Mouse (Mus musculus): Measurements from ENCODE around the gene Cep41.

Gene Cep41

DNA sequence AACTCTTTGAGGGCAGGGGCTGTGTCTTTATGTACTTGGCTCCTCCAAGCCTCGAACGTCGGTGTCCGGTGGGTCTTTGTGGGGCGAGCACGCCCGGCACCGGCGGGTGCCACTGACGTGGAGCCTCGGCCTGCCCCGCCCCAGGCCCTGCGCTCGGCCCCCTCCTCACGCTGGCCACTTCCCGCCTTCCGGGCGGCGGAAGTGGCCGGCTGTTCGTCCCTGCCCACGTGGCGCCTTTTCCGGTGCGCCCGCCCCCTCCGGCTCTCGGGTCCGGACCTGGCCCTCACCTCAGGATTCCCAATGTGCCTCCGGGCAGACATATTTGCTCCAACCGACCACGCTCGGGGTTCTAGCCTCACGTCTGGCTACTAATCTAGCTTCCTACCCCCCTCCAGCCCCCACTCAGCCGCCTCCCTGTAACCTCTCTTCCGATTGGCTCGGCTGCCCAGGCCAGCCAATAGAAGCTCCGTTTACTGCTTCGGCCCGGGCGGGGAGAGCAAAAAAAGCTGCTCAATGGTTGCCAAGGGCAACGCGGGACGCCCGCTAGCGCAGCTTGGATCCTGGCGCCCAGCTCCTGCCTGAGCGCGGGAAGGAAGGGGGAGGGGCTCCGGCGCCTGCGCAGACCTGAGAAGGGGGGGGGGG, at the start of gene Cep41:
TSS of gene Cep41 (minus strand) at position 400 of the 642 bp plus-strand sequence.
- DNase-seq (ENCODE audit: low read depth), result peak; percentile 97

DNA sequence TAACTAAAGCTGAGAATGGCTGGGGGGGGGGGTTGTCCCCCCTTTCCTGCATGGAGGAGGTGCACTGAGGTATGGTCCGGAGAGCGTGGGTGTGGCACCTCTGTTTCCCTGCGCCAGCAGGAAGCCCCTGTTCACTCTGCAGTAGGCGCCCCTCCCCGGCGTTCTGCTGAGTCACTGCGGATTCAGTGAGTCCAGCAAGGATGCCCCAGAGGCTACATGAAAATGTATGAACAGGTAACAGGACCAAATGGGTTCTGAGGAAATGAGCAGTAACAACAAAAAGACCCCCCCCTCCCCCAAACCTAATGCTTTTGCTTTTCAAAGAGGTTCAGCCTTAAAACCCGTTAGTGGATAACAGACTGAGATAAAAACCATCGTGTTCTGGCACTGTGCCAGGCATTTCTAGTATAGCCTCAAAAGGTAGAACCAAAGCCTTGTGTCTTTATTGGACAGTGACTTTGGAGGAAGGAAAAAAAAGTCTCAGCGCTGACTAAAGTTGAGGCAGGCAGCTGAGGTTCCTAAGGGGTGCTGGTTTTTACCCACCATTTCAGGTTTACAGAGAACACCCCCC, 45.7 kb upstream of the Cep41 start:
- peak; percentile 54 for DNase-seq (ENCODE audit: low read depth)

DNA sequence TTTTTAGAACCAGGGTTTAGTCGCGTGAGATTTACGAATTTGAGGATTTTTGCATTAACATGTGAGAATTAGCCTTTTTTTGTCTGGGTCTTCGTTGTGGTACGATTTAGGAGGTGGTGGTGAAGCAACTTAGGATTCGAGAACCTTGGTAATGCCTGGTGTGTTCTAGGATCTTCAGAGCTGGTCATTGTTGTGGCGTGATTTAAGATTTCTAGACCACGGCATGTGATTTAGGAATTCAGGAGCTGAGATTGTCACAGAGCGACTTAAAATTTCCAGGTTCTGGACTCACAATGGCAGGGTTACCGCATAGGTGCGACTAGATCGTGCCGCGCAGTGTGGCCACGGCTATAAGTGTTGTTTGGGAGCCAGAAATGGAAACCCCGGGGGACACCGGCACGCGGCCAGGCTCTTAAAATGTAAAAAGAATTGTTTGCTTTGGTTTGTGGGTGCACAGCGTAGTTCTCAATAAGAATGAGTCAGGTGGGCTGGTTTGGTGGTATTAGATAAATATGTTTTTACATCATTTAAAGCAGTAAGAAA, 45.0 kb upstream of the Cep41 start:
- peak; percentile 29 for DNase-seq (ENCODE audit: low read depth)

DNA sequence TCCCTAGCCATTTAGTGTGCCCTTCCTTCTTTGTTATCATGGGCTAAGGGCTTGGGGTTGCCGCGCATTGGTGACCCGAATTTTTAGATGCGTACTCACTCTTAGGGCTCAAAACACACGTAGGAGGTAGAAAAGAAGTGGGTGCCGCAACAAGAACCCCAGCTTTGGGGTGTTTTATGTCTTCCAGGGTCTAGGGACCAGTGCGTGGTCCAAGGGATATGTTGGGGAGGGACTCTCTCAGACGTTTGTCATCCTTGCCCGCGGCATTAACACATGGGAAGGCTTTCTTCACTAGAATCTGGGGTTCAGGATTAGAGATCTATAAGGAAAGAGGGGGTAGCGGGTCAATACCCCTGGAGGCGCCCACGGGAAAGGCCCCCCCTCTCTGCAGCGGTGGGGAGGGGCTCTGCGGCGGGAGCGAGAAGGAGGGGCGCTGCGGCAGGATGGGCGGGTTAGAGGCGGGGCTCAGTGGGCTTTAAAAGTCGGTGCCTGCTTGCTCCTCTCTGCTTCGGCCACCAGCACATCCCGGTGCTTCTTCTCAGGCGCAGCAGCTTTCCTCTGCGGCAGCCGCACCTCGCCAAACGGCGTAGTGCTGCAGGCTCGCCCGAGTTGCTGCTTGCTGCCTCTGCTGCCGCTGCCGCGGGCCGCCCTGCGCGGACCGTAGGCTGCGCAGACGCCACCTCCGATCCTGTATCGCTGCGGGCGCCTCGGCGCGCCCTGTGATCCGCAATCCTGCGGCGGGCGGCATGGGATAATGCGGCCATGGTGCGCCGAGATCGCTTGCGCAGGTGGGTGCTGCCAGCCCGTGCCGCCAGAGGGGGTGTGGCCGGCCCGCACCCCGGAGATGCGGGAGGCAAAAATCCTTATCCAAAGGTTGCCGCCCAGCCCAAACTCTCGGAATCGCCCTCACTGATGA, 44.3 kb upstream of the Cep41 start:
- peak; percentile 46 for DNase-seq (ENCODE audit: low read depth)

DNA sequence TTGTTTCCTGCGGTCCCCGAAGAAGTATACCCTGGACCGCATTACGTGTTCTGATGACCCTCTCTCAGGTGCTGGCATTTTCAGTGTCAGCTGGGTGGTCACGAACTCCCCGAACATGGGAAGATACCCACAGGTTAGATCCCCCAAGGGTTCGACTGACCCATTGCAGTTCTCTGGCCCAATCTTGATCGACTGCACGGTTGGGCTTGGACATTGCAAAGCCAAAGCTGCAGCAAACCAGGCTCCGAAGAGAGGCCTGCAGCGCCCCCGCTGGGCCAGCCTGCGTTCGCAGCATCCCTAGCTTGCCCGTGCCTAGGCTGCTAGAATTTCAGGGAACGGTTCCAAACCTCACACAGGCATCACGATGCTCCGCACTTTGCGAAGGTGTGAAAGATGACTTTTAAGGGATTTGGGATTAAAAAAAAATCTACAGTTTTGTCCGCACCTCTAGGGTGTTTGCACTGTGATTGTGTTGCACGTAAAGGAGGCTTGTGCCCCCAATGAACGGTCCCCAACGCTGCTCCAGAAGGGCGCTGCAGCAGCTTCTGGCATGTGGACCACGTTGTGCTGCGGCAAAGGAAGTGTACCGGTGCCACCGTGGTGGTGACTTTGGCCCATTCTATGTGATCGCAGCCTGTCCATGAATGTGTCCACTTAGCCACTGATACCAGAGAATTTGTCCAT, 43.5 kb upstream of the Cep41 start:
- peak; percentile 39 for DNase-seq (ENCODE audit: low read depth)

DNA sequence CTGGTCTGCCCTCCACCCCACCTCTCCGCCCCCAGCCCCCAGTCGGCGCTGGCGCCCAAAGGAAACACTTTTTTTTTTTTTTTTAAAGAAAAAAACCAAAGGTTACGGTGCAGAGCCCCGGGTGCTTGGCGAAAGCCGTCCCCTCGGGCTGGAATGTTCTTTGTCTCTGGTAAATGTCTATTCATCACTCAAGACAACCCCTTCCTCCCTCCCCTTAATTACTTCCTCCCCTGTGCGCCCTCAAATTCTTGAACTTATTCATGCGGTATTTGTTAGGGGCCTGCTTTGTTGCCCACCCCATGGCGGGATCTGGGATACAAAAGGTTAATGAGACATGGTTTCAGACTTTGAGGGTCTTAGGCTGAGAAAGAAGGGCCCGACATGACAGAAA, 42.8 kb upstream of the Cep41 start:
- DNase-seq (ENCODE audit: low read depth), result peak; percentile 31

DNA sequence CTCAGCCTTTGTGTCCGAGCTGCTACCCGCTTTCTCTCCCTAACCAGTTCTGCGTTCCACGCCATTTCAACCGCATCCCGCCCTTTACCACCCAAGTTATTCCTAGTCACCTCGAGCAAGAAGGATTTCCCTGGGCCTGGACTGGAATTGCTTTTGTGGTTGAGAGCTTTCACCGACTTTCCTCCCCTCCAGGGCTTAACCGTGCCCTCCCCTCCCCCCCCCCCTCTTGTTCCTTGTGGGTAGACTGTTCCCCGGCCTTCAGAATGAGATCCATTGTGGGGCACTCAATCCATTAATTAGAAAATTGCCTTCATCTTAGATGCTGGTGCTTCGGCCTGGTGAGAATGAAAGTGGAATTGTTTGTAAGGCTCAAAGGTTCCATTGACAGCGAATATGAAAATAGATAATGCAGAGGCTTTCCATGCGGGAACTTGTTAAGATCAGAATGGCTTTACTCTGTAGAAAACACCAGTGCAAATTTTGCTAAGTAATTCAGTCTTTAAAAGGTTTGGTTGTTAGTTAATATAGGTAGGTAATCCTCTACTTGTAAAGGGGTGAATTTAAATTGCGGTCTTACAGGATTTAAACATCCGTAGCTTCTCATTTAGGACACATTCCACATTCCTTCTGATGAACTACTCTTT, 42.3 kb upstream of the Cep41 start:
- peak; percentile 33 for DNase-seq (ENCODE audit: low read depth)

DNA sequence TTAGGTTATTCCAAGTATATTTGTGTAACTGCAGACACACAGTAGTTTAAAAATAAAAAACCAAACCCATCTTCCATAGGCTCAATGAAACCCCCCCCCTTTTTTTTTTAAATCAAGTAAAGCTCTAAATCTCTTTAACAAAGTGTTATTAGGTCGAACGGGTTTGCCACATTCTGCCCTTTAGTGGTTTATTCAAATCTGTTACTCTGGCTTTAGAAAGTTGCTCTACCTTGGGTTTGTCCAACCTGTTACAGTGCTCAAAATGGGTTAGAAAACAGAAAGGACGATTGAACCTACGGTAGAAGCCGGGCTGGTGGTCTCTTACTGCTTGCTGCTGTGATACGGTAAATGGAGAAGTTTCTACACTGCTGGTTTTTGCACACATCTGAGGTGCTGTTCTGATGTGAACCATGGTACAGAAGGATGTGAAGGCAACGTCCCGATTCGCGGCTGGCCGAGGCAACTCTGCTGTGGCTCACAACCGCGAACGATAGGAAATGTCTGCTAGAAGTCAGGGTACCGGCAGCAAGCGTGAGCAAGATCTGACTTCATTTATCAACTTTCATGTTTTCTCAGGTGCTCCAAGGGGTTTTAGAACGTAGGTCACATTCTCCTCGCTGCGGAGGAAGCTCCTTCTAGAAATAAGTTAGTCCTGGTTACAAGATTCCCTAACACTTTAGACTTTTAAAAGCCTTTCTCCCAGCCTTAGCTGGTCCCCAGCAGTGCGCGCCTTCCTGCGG, 41.6 kb upstream of the Cep41 start:
- peak; percentile 45 for DNase-seq (ENCODE audit: low read depth)

DNA sequence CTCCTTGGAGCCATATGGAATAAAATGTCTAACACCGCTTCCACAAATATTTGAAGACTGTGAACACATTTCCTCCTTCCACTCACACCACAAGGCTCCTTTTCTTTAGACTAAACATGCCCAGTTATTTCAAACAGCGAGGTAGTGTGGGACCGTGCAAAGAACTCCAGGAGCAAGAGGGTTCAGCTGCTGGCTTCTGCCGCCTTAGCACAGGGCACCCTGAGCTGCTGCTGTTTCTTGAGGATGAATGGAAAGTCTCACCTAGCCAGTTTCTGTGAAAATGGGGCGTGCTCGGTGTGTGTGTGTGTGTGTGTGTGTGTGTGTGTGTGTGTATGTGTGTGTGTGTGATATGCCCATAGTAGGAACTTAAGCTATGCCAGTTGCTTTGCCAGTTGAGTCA, 40.9 kb upstream of the Cep41 start:
- DNase-seq (ENCODE audit: low read depth), result peak; percentile 7

DNA sequence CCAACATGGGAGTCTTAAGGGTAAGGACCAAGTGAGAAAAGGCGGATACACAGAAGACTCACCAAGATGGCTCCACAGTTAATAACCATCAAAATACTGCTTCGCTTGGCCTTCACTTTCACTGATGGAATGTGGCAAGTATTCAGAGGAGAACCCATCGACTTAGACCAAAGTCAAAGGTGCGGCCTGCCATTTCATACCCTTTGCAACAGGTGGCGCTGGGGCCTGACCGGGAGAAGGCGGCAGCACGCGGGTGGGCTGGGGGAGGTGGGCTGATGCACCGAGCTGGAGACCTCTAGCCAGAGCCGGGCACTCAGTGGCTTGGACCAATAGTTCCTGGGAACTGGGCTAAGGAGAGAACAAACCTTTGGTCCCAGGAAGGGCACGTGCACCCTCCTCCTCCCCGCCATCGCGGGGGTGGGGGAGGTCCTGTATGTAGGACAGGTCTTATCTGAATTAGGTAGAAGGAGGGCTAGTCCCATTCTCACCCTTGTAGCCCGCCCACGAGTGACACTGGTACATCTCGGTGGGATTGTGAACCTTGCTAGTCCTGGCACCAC, 39.1 kb upstream of the Cep41 start:
- DNase-seq (ENCODE audit: low read depth), result no peak

DNA sequence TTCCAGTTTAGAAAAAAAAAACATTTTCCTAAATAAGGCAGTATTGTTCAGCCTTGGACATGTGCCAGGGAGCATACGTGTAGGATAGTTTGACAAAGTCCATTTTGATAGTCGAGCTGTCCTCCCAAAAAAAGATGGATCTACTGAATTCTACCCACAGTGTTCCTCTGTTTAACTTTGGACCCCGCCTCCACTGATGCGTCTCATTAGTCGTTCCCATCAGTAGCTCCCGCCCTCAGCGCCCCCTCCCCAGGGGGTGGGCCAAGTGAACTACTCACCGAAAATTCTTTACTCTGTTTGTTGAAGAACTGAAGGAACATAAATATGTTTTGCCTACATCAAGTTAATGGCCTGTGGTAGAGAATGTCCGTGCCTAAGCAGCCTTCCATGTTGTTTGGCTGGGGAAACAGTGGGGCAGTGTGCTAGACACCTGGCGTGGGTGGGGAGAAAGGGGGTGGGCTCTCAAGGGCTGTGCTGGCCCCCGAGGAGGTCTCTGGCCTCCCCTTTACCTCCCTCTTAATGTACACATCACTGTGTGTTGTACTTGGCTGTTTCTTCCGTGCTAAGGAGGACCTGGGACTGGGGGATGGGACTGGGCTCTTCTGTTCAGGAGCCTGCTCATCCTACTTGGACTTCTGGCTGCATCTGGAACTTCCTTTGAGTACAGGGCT, 36.9 kb upstream of the Cep41 start:
- no peak for DNase-seq (ENCODE audit: low read depth)

DNA sequence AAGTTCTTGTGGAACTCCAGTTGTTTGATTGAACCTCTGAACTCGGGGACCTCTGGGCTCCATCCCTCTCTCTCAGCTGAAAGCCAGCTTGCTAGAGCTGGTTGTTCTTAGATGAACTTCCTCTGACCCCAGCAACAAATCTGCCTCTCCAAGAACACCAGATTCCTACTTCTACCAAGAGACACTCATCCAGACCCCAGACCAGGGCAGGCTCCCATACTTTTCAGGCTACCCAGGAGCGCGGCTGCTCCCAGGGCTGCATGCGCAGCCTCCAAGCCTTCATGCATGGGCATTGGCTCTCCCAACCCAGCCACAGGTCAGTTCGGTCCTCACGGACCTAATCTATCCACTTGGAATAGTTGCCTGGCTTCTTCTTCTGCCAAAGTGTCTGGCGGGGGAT, 29.8 kb upstream of the Cep41 start, which contains the start of gene Mest:
TSS of gene Mest (plus strand) at position 217 of the 400 bp plus-strand sequence.
- no peak for DNase-seq (ENCODE audit: low read depth)

DNA sequence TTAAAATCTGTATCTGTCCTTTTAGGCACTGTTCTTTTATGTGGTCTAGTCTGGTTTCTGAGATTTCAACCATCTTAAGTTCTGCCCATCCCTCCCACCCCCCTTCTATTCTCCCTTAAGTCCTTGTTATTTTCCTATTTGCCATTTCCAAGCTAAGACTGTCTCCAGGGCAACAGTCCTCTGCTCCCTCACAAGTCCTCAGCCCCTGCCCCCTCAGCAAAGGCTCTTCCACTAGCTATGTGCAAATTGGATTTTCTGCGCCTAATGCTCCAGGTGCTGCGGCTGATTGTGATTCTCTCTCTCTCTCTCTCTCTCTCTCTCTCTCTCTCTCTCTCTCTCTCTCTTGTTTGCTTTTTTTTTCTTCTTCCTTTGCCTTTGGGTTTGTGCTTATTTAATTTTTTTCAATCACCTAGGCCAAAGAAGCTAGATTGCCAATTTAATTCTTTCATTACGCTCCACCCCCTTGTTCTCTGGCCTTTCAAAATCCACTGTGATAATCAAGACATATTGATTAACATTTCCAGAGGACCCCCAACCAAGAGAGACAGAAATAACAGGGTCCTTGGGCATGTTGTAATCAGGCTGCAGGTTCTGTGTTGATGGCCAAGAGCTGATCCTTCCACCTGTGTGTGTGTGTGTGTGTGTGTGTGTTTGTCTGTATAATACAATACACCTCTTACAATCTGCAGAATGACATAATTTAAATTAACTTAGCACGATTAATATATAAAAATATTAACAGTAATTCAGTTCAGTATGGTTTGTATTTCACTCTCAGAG, 29.0 kb upstream of the Cep41 start:
- DNase-seq (ENCODE audit: low read depth), result no peak

DNA sequence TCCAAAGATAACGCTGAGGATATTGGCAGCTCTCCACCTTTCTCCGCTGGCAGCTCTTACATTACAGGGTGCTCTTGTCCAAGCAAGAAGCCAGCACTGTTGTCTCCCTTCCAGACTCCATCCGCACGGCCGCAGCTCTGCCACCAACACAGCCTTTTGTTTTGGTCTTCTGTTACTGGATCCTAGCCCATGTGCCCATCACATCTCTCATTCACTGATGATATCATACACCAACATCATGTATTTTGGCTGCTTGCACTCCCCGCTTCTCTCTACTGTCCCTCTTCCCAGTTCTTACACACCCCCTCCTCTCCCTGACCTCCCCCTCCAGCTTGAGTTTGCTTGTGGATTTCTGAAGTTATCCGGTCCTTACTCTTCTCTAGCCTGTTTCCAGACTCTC, 23.2 kb upstream of the Cep41 start:
- DNase-seq (ENCODE audit: low read depth), result no peak

DNA sequence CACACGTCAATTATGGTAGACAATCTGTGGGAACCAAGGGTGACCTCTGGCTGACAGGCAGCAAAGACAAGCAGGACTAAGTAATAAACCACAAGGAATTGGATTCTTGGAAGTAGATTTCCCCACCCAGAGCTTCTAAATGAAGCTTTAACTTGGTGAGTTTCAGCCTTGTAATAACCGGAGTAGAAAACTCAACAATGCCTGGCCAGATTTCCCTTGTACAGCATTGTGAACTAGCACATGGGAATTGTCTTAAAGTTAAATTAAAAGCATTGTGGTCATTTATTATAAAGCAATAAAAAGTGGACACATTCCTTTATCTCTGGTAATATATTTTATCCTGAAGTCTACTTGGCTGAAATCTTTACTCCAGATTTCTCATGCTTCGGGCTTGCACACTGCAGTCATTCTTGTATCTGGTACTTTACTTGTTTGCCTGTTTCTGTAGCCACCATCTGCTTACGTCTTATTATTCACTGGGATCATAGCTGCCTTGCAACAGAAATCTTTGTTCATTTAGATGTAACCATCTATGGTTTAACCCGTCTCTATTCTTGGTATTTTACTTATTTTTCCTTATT, 21.4 kb upstream of the Cep41 start:
- DNase-seq (ENCODE audit: low read depth), result no peak

DNA sequence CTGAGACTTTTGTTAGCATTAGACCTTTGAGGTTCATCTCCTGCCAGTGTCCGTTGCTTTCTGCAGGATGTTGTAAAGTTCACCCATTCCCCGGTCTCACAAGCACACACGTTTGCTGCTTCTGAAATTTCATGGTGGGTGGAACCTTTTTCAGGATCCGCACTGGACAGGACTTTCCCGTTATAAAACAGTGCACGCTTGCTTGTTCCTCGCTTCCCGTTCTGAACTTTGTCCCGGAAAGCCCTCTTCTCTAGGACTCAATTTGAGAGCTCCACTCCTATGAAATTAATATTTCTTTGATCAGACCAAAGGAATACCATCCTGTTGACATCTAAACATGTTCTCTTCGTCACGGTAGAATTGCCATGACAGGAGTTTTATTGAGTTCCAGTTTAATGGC, 20.3 kb upstream of the Cep41 start:
- DNase-seq (ENCODE audit: low read depth), result no peak

DNA sequence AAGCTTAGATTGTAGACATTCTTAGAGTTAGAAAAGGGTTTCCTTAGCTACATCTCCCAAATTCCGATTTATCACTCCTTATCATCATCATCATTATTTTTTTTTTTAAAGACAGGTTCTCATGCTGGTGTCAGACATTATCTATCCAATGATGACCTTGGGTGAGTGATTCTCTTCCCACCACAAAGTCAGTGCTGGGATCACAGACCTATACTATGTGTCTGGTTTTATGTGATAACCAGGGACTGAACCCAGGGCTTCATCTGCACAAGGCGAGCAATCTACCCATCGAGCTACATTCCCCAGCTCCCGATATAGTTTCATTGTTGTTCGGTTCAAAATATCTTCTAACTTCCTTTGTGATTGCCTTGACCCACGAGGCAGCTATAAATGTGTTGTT, 19.9 kb upstream of the Cep41 start:
- no peak for DNase-seq (ENCODE audit: low read depth)

DNA sequence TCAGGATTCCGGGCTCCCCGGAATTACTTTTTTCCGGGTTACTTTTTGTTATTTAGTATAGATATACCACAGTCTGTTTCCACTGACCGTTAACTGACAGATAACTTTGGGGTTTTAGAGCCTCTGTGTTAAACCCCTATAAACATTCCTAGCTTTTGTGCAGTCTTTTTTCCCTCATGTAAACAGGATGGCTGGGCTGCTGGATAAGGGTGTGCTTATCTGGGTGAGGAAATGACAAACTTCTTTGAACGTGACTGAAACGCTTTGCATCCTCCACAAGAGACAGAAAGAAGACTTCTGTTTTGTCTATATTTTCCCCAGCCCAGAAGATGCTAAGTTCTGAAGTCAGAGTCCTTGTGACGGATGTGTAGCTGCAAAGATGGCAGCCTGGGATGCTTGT, 18.9 kb upstream of the Cep41 start:
- no peak for DNase-seq (ENCODE audit: low read depth)

DNA sequence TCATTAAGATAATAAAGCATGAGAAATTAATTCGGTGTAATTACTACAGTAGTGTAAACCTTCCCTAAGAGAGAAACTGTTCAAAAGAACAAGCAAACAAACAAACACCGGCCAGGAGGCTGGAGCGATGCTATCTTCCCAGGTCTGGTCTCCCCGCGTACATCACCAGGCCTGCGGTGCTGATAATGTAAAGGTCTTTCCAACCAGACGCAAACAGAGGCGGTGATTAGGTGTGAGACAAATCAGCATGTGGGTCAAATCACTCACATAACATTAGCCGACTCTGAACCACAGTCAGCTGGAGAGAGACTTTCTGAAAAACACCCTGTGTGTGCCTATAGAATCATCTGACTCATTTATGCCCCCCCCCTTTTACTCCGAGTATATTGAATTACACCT, 17.8 kb upstream of the Cep41 start:
- DNase-seq (ENCODE audit: low read depth), result no peak

Data from induced T-regulatory cell, adult 2 months (primary cell).